Mouse (Mus musculus): ENCODE measurements around the gene Ahcyl1.

GRCm38 (mm10) chr3:107656151-107656550 is 40.2 kb downstream of the Ahcyl1 start:
- TF ChIP-seq CTCF (IDR thresholded peaks at IDR 0.05; ENCODE audit: control insufficient read depth, insufficient read depth, low read length): no peak
- TF ChIP-seq POLR2A (IDR thresholded peaks at IDR 0.05; ENCODE audit: borderline replicate concordance, control insufficient read depth, low read depth, low read length): no peak
